Mouse (Mus musculus): ENCODE results near the gene Ppp1r16b.

DNA sequence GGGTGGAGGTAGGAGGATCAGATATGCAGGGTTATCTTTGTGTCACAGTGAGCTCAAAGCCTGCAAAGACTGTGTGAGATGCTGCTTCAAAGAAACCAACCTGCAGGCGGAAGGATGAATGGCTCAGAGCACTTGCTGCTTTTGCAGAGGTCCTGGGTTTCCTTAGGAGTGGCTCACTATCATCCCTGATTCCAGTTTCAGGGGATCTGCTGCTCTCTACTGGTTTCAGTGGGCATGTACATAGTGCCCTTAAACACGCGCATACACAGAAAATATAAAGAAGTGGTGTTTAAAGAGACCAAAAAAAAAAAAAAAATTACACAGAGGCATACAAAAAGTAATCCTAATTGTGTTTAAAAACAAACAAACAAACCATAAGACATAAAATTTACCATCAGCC lies 36.3 kb upstream of the Ppp1r16b start:
- TF ChIP-seq POLR2A (IDR thresholded peaks at IDR 0.05; ENCODE audit: borderline replicate concordance, control insufficient read depth, low read depth, low read length) (no peak), CTCF (IDR thresholded peaks at IDR 0.05; ENCODE audit: control insufficient read depth, insufficient read depth, low read length) (no peak)
